Mouse (Mus musculus) heart, embryonic 10.5 days (tissue): ENCODE data around the gene Fam217a. TPM values are rescaled to one million over a fixed set of nuclear protein-coding genes. Genes with fewer than 3 reads are reported as not detected.
"Not testable (repeated sequence)": the region's sequence is repeated elsewhere in the genome, so short reads cannot be mapped to it uniquely, and the experiment has no call there.

Source experiments
- DNase-seq: peaks from one replicate; pipeline ENCODE4 v3.0.0-alpha.2; 2017; ENCODE audit warnings: low spot score
- H3K27ac ChIP-seq: fragments of 300-500 bp; sonication (generic); 2 replicates; pipeline ENCODE4 v1.5.1; 2016; ENCODE audit warnings: mild to moderate bottlenecking
- H3K27me3 ChIP-seq: fragments of 300-500 bp; sonication (generic); 2 replicates; pipeline ENCODE4 v1.6.1; 2016; ENCODE audit warnings: mild to moderate bottlenecking; ENCODE audit not compliant: poor library complexity, insufficient read depth, severe bottlenecking
- H3K36me3 ChIP-seq: fragments of 300-500 bp; sonication (generic); 2 replicates; pipeline ENCODE4 v1.6.1; 2016; ENCODE audit warnings: mild to moderate bottlenecking, moderate library complexity
- H3K4me1 ChIP-seq: fragments of 300-500 bp; sonication (generic); 2 replicates; pipeline ENCODE4 v1.6.1; 2016; ENCODE audit warnings: mild to moderate bottlenecking
- H3K4me3 ChIP-seq: fragments of 300-500 bp; sonication (generic); 2 replicates; pipeline ENCODE4 v1.5.1; 2016; ENCODE audit warnings: mild to moderate bottlenecking, moderate library complexity
- H3K9me3 ChIP-seq: fragments of 300-500 bp; sonication (generic); 2 replicates; pipeline ENCODE4 v1.6.1; 2016; ENCODE audit warnings: mild to moderate bottlenecking, moderate library complexity
- WGBS: fragments of 180-500 bp; shearing (Covaris S2); methylation state at CpG from one replicate; pipeline ENCODE4 v1.1.7; 2016; 5-methylcytosine and 5-hydroxymethylcytosine counted together
- polyA plus RNA-seq: library from polyadenylated mRNA; unstranded; fragments of >200 nt; fragmentation: Nextera tagmentation; extraction: Ambion mirVana; gene quantifications from 2 replicates; pipeline ENCODE4 v1.2.1, GENCODE M21; 2016

Fam217a gene
- polyA plus RNA-seq: 1.7 and 2.0 TPM in 2 replicates

DNA sequence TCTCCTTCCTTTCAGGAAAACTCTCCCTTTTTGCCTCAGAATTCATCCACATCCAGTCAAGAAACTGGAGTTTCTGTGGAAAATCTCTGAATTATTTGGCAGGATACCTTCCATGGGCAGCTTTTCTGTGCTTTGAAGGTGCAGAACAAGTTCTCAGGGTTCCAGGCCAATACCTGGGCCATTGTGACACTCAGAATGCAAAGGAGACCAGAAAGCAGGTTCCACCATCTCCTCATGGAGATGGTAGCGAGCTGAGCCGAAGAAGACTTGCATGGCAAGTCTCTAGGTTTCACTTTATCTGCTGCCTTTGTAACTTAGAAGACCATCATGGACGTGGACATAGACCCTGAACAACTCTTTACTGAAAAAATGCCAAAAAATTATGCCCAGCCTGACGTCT, at the start of gene Fam217a, which contains the start of gene 4933417A18Rik:
Gene Fam217a, minus strand, starts transcription at position 101 of the 400 bp plus-strand sequence.
Gene 4933417A18Rik, plus strand, starts transcription at position 200 of the 400 bp plus-strand sequence.
- no peaks in the 10 kb centered on the region for H3K36me3 ChIP-seq
- no peak for DNase-seq
- no peak within 1 kb of the TSS for H3K27ac ChIP-seq
- no peaks in the 10 kb centered on the region for H3K4me1 ChIP-seq
- H3K4me3 ChIP-seq: no peak within 1 kb of the TSS
- no peaks in the 10 kb centered on the region for H3K27me3 ChIP-seq
- H3K9me3 ChIP-seq: no peaks in the 10 kb centered on the region
- 74% methylated on average over 4 of the region's 4 CpGs for WGBS

DNA sequence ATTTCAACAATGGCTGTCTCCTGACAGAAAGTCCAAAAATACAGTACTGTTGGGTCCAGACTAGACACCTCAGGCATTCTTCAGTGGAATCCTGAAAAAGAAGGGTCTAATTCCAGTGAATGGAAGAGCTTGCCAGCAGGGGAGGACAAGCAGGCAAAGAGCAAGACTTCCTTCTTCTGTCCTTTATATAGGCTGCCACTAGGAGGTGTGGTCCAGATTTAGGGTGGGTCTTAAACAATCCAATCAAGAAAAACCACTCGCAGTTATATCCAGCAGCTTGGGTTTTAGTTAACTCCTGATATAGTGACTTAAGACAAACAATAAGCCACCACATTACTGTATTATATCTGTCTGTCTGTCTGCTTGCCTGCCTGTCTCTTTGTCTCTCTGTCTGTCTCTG, 49.7 kb upstream of the Fam217a start:
- no peak overlapping the region for H3K27ac ChIP-seq
- H3K4me3 ChIP-seq: no peak overlapping the region
- H3K36me3 ChIP-seq: peaks cover 20% of the 10 kb centered on the region
- no peaks in the 10 kb centered on the region for H3K4me1 ChIP-seq
- H3K9me3 ChIP-seq: no peaks in the 10 kb centered on the region
- no peak for DNase-seq
- 29% methylated on average over 1 of the region's 1 CpGs for WGBS
- H3K27me3 ChIP-seq: no peaks in the 10 kb centered on the region

DNA sequence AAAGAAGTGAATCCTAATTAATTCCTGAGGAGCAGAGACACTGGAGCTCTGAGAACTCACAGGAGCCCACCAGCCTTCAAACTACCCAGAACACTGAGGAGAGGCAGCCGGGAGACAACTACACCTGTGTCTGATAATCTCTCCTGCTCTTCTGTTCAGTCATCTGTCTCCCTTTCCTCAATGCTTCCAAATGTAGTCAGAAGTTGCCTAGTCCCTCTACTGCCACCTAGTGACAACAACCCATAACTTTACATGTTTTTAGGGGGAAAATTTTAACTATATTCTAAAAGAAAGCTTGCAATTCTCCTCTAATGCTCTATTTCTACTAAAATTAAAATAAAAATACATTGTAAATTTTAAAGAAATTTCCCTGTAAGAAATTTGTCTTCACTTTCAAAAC, 49.0 kb upstream of the Fam217a start:
- H3K4me3 ChIP-seq: no peak overlapping the region
- DNase-seq: no peak
- no peaks in the 10 kb centered on the region for H3K4me1 ChIP-seq
- no peaks in the 10 kb centered on the region for H3K9me3 ChIP-seq
- H3K27ac ChIP-seq: no peak overlapping the region
- H3K27me3 ChIP-seq: no peaks in the 10 kb centered on the region
- peaks cover 14% of the 10 kb centered on the region for H3K36me3 ChIP-seq
- WGBS: 19% methylated on average over 1 of the region's 1 CpGs

DNA sequence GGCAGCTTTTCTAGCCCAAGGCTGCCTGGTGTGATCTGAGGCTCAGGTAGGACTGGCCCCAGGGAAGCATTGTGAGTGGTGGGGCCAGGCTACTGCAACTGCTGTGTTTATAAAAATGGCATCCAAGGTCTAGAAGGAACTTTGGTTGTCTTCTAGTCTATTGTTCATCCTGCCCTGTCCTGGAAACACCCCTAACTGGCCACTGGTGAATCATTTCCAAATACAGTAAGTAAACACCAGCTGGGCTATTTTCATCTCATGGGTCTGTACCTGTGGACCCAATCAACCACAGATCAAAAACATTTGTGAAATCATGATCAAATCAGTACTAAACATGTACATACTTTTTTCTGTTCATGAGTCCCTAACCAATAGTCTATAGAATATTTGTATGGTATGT, 48.3 kb upstream of the Fam217a start:
- not testable (repeated sequence) for H3K9me3 ChIP-seq, H3K27me3 ChIP-seq, H3K4me1 ChIP-seq, DNase-seq, H3K4me3 ChIP-seq, H3K36me3 ChIP-seq, H3K27ac ChIP-seq

DNA sequence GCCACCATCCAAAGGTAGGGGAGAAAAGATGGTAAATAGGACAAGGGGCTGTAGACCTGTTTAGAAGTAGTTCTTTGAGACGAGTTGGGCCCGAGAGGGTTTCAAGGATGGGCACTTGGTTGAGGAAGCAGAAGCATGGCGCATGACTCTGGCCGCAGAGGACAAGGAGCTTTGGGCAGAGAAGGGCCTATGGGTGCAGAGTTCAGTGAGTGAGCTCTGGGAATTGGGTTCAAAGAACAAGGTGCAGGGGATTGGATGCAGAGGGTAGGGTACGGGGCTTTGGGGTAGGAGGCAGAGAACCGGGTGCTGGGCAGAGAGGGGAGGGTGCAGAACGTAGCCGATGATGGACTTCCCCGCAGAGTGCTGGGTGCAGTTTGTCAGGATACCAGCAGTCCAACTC, 41.5 kb upstream of the Fam217a start:
- H3K27me3 ChIP-seq: peaks cover 37% of the 10 kb centered on the region
- WGBS: 73% methylated on average over 9 of the region's 9 CpGs
- H3K27ac ChIP-seq, H3K36me3 ChIP-seq, H3K9me3 ChIP-seq, DNase-seq, H3K4me3 ChIP-seq, H3K4me1 ChIP-seq: not testable (repeated sequence)

DNA sequence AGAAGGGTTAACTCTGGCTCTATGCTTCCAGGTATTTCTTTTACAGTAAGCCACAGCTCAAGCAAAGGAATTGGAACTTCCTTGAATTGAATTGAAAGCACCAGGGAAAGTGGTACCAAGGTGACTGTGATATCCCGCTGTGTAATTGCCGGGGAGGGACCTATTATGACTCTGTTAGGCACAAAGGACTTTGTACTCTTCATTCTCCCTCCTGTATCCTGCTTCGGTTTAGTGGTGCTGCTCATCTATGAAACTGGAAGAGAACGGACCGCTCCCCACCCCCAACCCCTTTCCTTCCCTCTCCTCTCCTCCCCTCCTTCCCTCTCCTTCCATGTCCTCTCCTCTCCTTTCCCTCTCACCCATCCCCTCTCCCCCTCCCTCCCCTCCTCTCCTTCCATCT, 40.8 kb upstream of the Fam217a start:
- Histone ChIP-seq H3K36me3 (no peaks in the 10 kb centered on the region), H3K4me3 (peak overlapping the region; percentile 64), H3K27me3 (peaks cover 37% of the 10 kb centered on the region), H3K9me3 (no peaks in the 10 kb centered on the region), H3K27ac (no peak overlapping the region), H3K4me1 (peaks cover 7% of the 10 kb centered on the region; the same call in 1 of the 2 replicates)
- 13% methylated on average over 5 of the region's 5 CpGs for WGBS
- no peak for DNase-seq

DNA sequence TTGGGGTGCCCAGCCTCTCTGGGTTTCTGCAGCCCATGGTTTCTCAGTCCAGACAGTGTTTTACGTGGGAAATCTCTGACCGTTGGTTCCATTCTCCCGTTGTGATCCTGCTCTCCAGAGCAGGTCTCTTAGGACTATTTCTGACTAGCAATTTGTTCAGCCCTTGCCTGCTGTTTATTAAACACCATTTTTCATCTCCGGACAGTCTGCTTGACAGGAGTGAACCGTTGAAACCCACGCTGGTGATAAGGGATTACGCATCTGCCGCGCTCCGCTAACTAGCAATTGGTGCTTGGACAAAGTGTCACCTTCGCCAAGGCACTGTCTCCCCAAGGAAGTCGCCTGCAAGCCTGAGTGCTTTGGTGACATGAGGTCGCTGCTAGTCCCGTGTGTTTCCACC, 40.3 kb upstream of the Fam217a start:
- H3K27ac ChIP-seq: no peak overlapping the region
- H3K36me3 ChIP-seq: no peaks in the 10 kb centered on the region
- 6% methylated on average over 14 of the region's 14 CpGs for WGBS
- peak overlapping the region; percentile 64 for H3K4me3 ChIP-seq
- H3K27me3 ChIP-seq: peaks cover 37% of the 10 kb centered on the region
- DNase-seq: no peak
- H3K9me3 ChIP-seq: no peaks in the 10 kb centered on the region
- peaks cover 7% of the 10 kb centered on the region; the same call in 1 of the 2 replicates for H3K4me1 ChIP-seq

DNA sequence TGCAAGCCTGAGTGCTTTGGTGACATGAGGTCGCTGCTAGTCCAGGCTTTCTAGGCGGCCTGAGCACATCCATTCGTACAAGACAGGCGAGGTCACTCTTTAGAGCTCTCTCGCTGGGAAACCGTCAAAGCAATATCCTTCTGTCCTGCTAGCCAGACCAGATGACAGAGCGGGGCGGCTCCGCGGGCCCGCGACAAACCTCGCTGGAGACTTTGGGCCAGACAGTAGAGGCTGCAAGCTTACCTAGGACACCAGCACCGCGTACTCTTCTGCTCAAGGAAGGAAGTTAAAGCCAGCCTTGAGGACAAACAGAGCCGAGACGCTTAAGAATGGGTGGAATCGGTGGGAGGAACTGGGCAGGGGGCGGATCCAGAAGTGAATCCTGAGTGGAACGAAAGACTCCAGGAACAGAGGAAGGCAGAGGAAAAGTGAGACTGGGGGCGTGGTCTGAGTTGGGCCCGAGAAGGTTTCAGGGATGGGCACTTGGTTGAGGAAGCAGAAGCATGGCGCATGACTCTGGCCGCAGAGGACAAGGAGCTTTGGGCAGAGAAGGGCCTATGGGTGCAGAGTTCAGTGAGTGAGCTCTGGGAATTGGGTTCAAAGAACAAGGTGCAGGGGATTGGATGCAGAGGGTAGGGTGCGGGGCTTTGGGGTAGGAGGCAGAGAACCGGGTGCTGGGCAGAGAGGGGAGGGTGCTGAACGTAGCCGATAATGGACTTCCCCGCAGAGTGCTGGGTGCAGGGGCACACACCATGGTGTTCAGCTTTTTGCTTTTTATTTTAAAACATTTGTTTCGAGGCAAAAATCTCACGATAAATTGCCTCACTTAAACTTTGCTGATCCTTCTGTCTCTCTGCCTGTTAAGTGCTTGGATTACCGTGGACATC, 39.6 kb upstream of the Fam217a start, which contains the start of gene Eci3:
Gene Eci3, minus strand, starts transcription at position 300 of the 887 bp plus-strand sequence.
- Histone ChIP-seq H3K27me3 (peaks cover 37% of the 10 kb centered on the region), H3K9me3 (no peaks in the 10 kb centered on the region), H3K27ac (peak within 1 kb of the TSS; percentile 52; the same call in 1 of the 2 replicates), H3K4me3 (peak within 1 kb of the TSS; percentile 64), H3K4me1 (peaks cover 7% of the 10 kb centered on the region; the same call in 1 of the 2 replicates), H3K36me3 (no peaks in the 10 kb centered on the region)
- 2% methylated on average over 32 of the region's 32 CpGs for WGBS
- DNase-seq: no peak

DNA sequence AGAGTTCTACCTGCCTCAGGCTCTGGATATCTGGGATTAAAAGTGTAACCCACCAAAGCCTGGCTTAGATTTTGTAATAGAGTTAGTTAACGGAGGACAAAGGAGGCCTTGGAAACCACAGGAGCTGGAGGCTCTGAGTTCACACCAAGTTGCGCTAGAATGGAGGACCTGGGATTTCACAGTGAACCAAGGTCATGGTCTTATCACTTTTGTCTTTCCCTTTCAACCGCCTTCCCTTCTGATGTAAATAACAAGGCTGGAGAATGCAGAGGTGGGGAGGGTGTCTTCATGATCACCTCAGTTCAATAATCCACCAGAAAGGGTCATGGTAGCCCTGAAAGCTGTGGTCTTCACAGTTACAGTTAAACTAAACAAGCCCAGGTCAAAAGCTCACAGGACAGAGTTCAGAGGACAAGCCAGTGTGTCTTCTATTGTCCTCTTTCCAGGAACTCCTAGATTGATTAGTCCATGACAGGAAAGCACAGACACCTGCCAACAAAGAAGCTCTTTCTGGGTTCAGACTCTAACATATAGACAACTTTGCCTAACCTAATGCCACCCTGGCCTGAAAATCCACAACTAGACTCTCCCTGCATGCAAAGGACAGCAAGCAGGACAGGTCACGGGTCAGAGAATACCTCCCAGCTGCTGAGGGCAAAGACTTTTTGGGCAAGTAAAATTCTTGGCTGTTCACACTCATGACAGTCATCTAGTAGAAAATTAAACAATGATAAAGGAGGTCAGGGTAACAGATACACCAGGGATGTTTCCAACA, 37.1 kb upstream of the Fam217a start:
- H3K9me3 ChIP-seq: no peaks in the 10 kb centered on the region
- DNase-seq: no peak
- H3K4me1 ChIP-seq: peaks cover 7% of the 10 kb centered on the region; the same call in 1 of the 2 replicates

DNA sequence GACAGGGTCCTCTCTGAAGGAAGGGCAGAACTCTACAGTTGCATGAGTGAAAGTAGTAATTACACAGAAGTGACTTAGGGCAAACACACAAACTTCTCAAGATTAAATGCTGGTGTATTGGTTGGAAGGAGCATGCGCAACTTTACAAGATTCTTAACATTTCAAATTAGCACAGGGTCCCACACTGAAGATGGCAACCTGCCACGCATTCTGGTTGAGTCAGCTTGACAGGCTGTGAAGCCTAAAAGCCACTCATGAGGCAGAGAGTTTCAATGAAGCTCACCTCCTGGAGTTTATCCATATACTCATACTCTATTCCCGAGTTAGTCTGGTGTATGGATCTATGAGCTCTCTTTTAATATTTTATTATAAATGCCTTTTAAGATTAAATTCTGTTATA, 34.0 kb upstream of the Fam217a start:
- 77% methylated on average over 3 of the region's 3 CpGs for WGBS
- H3K4me3 ChIP-seq, H3K9me3 ChIP-seq, H3K4me1 ChIP-seq, H3K27ac ChIP-seq, DNase-seq, H3K36me3 ChIP-seq: not testable (repeated sequence)
- peaks cover 12% of the 10 kb centered on the region for H3K27me3 ChIP-seq

More for the DNA sequence above, 37.1 kb upstream of the Fam217a start:
- H3K36me3 ChIP-seq: no peaks in the 10 kb centered on the region
- 81% methylated on average over 4 of the region's 4 CpGs for WGBS
- no peak overlapping the region for H3K4me3 ChIP-seq
- no peak overlapping the region for H3K27ac ChIP-seq
- peaks cover 33% of the 10 kb centered on the region for H3K27me3 ChIP-seq

DNA sequence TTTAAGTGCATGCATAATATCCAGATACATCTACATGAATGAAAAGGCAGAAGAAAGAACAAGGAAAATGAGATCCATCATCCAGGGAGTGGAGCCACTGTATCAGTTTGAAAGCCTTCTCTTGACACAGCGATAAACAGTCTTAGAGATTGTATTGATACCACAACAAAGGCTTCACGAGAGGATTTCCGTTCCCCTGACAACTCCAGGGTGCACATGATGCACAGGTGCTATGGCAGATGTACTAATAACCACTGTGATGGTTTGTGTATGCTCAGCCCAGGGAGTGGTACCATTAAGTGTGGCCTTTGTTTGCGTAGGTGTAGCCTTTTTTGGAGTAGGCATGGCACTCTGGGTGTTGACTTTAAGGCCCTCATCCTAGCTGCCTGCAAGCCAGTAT, 32.8 kb upstream of the Fam217a start:
- peaks cover 9% of the 10 kb centered on the region; the same call in 1 of the 2 replicates for H3K27me3 ChIP-seq
- H3K4me1 ChIP-seq: no peaks in the 10 kb centered on the region
- H3K4me3 ChIP-seq: no peak overlapping the region
- 84% methylated on average over 4 of the region's 4 CpGs for WGBS
- no peak for DNase-seq
- no peak overlapping the region for H3K27ac ChIP-seq
- H3K9me3 ChIP-seq: no peaks in the 10 kb centered on the region
- H3K36me3 ChIP-seq: no peaks in the 10 kb centered on the region

DNA sequence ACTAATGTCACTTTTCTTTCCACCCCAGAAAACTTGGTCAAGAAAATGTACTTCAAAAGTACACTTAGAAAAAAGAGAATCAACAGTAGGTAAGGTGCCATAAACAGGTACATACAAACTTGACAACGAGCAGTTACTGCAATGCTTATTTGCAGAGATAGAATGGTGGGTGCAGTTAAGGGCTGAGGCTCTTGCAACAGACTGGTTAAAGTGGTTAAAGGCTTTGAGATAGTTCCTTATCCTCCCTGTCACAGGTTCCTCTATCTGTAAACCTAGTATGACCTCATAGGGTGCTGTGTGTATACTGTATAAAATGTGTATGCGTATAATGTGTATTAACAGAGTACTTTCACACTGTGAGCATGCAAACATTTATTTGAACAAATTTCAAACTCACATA, 27.3 kb upstream of the Fam217a start:
- not testable (repeated sequence) for H3K36me3 ChIP-seq, DNase-seq, H3K9me3 ChIP-seq, H3K27ac ChIP-seq, H3K4me3 ChIP-seq, H3K4me1 ChIP-seq
- peaks cover 23% of the 10 kb centered on the region for H3K27me3 ChIP-seq
- 70% methylated on average over 2 of the region's 2 CpGs for WGBS

DNA sequence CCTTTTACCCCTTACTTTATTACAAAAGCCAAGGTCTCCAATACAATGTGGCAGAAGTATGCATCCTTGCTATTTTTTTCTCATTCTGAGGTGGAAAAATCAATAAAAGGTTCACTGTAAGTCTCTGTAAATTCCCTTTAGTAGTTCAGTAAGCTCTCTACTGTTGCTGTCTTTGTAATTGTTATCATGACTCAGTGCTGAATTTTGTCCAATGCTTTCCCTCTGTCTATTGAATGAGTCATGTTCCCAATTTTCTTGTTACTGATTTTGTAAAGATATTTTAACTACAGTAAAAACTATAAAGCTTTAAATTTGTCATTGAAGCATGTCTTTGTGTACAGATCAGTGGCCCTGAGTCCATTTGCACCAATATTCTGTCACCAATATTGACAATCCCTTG, 18.3 kb upstream of the Fam217a start:
- no peaks in the 10 kb centered on the region for H3K9me3 ChIP-seq

More for the DNA sequence above, 18.3 kb upstream of the Fam217a start:
- Histone ChIP-seq H3K27me3 (peaks cover 31% of the 10 kb centered on the region; the same call in 1 of the 2 replicates), H3K27ac (no peak overlapping the region), H3K4me1 (no peaks in the 10 kb centered on the region), H3K4me3 (no peak overlapping the region), H3K36me3 (no peaks in the 10 kb centered on the region)
- no peak for DNase-seq
